13 mouse cellular contexts compared by ENCODE assay signal in the genomic region with DNA sequence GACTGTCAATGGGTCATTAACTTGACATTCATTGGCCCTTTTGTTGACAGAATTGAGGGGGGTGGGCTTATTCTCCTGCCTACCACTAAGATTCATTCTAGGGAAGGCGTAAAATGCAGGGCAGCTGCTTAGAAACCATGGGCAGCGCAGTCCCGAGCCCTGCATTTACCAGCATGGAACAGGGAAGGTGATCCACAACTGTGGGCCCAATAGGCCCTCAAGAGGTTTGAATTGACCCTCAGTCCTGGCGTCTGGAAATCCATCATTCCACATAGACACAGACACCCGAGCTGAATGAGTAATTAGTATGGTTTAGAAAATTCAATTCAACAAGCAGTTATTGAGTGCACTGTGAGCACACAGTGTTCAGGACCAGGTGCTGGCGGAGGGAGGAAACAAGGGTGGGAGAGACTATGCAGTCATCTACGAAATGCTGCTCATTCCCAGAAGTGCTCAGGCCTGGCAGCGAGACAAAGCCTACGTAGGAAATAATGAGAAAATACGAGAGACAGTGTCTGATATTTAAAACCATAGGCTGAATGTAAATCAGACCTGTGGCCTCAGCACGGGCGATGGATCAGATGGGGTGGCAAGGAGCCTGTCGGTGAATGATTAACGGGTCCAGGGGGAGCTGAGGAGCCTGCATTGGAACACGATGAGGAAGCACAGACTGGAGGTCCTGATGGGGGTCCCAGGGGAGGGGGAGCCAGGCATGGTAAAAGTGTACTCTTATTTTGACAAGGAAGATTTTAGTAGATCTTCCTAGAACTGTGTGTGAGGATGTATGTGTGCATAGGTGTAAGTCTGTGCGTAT. TPM values are rescaled to one million over a fixed set of nuclear protein-coding genes. Genes with fewer than 3 reads are reported as not detected.
DNase-seq lines count a peak whose midpoint lies in the region; ATAC-seq and TF ChIP-seq lines count a peak whose summit lies in the region.
"Had no signal": no experiment of that assay in that cellular context is flagged by ENCODE, and none has a peak within 500 bp of the region (broad histone marks: within the 10 kb centered on the region; RNA-seq: fewer than 3 reads in every experiment).

No protein-coding gene starts in this region.

- H3K4me2 ChIP-seq in midbrain, embryonic 14.5 days (ENCODE audit: low read length): no peak overlapping the region
- H3K4me2 ChIP-seq: heart, embryonic 15.5 days; limb, embryonic 12.5 days had no signal

- H3K4me1 ChIP-seq in thymus, adult 2 months (replicated peaks; ENCODE audit: control insufficient read depth, insufficient read depth, low read length): peaks cover 44% of the 10 kb centered on the region
- H3K4me1 ChIP-seq in hindbrain, embryonic 10.5 days (replicated peaks): peaks cover 34% of the 10 kb centered on the region
- H3K4me1 ChIP-seq in midbrain, embryonic 14.5 days (ENCODE audit: control insufficient read depth, insufficient read depth, low read length): peaks cover 28% of the 10 kb centered on the region
- H3K4me1 ChIP-seq: heart, embryonic 15.5 days; stomach, embryonic 15.5 days had no signal

- no peak for TF ChIP-seq CTCF in thymus, adult 2 months (IDR thresholded peaks at IDR 0.05; ENCODE audit: borderline replicate concordance, control insufficient read depth, extremely low read depth, insufficient read depth, low read length, poor library complexity)

- no peaks in the 10 kb centered on the region for H3K9me3 ChIP-seq in hindbrain, embryonic 10.5 days
- no peaks in the 10 kb centered on the region for H3K9me3 ChIP-seq in midbrain, embryonic 14.5 days (ENCODE audit: control insufficient read depth, low read length)
- H3K9me3 ChIP-seq: G1E; heart, embryonic 15.5 days; limb, embryonic 12.5 days; lung, embryonic 15.5 days; stomach, embryonic 15.5 days had no signal

- no peak for TF ChIP-seq POLR2A in thymus, adult 2 months (IDR thresholded peaks at IDR 0.05; ENCODE audit: control insufficient read depth, extremely low read depth, insufficient read depth, low read length, poor library complexity)

- ATAC-seq in midbrain, embryonic 14.5 days (ENCODE audit: low FRiP score, low TSS enrichment): peak; percentile 43; the same call in 1 of the 2 replicates

- peak; percentile 53 for DNase-seq in thymus, postnatal 14 days
- no peak for DNase-seq in thymus, adult 2 months
- peak; percentile 15 for DNase-seq in hindbrain, embryonic 10.5 days (ENCODE audit: low spot score)
- DNase-seq in midbrain, embryonic 14.5 days: peak; percentile 37
- DNase-seq in right cerebral cortex, postnatal 25 days: no peak
- no peak for DNase-seq in left cerebral cortex, postnatal 36 days (ENCODE audit: low spot score in 2 of 2)
- no peak for DNase-seq in adrenal gland, adult 8-10 months
- DNase-seq: right cerebral cortex, adult 18-20 months had no signal

- no peaks in the 10 kb centered on the region for H3K27me3 ChIP-seq in thymus, adult 2 months (ENCODE audit: control insufficient read depth, insufficient read depth, low read length)
- no peaks in the 10 kb centered on the region for H3K27me3 ChIP-seq in hindbrain, embryonic 10.5 days (ENCODE audit: insufficient read depth, poor library complexity, severe bottlenecking)
- no peaks in the 10 kb centered on the region for H3K27me3 ChIP-seq in midbrain, embryonic 14.5 days (ENCODE audit: control insufficient read depth, insufficient read depth, low read length)
- H3K27me3 ChIP-seq: heart, embryonic 15.5 days; limb, embryonic 12.5 days; lung, embryonic 15.5 days; stomach, embryonic 15.5 days had no signal

- no peak overlapping the region for H3K9ac ChIP-seq in midbrain, embryonic 14.5 days (replicated peaks; ENCODE audit: low read length)
- H3K9ac ChIP-seq: heart, embryonic 15.5 days; limb, embryonic 12.5 days; lung, embryonic 15.5 days; stomach, embryonic 15.5 days had no signal

- intact Hi-C loops in left cerebral cortex, postnatal 36 days (cut with DNase I): no loop called here

- no peak overlapping the region for H3K4me3 ChIP-seq in thymus, adult 2 months (ENCODE audit: control insufficient read depth, insufficient read depth, low read length)
- H3K4me3 ChIP-seq in hindbrain, embryonic 10.5 days: no peak overlapping the region
- no peak overlapping the region for H3K4me3 ChIP-seq in midbrain, embryonic 14.5 days (replicated peaks; ENCODE audit: low read depth, low read length)
- H3K4me3 ChIP-seq: heart, embryonic 15.5 days; limb, embryonic 12.5 days; lung, embryonic 15.5 days; stomach, embryonic 15.5 days had no signal

- WGBS in thymus, adult 2 months: 70% methylated on average over 16 of the region's 16 CpGs
- WGBS in hindbrain, embryonic 10.5 days: 60% methylated on average over 16 of the region's 16 CpGs
- WGBS in midbrain, embryonic 14.5 days: 49% methylated on average over 16 of the region's 16 CpGs

- H3K36me3 ChIP-seq in thymus, adult 2 months (ENCODE audit: control insufficient read depth, insufficient read depth, low read length): no peaks in the 10 kb centered on the region
- H3K36me3 ChIP-seq in hindbrain, embryonic 10.5 days: no peaks in the 10 kb centered on the region
- H3K36me3 ChIP-seq in midbrain, embryonic 14.5 days (ENCODE audit: control insufficient read depth, insufficient read depth, low read length): no peaks in the 10 kb centered on the region
- H3K36me3 ChIP-seq: G1E; heart, embryonic 15.5 days; limb, embryonic 12.5 days; lung, embryonic 15.5 days; stomach, embryonic 15.5 days had no signal

- H3K27ac ChIP-seq in thymus, adult 2 months (ENCODE audit: control insufficient read depth, insufficient read depth, low read length): no peak overlapping the region; the same call in 1 of the 2 replicates
- H3K27ac ChIP-seq in hindbrain, embryonic 10.5 days: peak overlapping the region; percentile 46
- H3K27ac ChIP-seq in midbrain, embryonic 14.5 days (replicated peaks; ENCODE audit: low read depth, low read length): peak overlapping the region; percentile 33; the same call in 1 of the 2 replicates
- H3K27ac ChIP-seq: heart, embryonic 15.5 days; limb, embryonic 12.5 days; lung, embryonic 15.5 days; stomach, embryonic 15.5 days had no signal

RNA-seq across cellular contexts. Expression of gene Cd2, which starts 50.5 kb away (rescaled TPM):
- 97.5 and 117 TPM in 2 replicates for polyA plus RNA-seq in thymus, adult 2 months (2012; rRNA removed)
- 0.21 and 0.35 TPM in 2 replicates for polyA plus RNA-seq in hindbrain, embryonic 10.5 days (2016; fragmentation: Nextera tagmentation; extraction: Ambion mirVana)
- not detected in 2 replicates for polyA plus RNA-seq in midbrain, embryonic 14.5 days (2014; fragmentation: Nextera tagmentation; extraction: Ambion mirVana)
- total RNA-seq in left cerebral cortex, postnatal 36 days (2021): not detected
- total RNA-seq in adrenal gland, adult 8-10 months (2022): 1 to 10 TPM in 2 of 4 experiments, under 1 TPM in 2; 0.64 to 1.7 (median 0.99) TPM
- polyA plus RNA-seq: G1E; limb, embryonic 12.5 days had no signal

Comparison
In these comparisons a context has a peak if more than half of its experiments do, and no peak if none do; other contexts are left out.
1. DNase-seq: peak in thymus, postnatal 14 days (single experiment), hindbrain, embryonic 10.5 days (single experiment) and midbrain, embryonic 14.5 days (single experiment); none in thymus, adult 2 months (single experiment), right cerebral cortex, postnatal 25 days (single experiment), left cerebral cortex, postnatal 36 days (0 of 2) and adrenal gland, adult 8-10 months (single experiment).
2. RNA of gene Cd2, which starts 50.5 kb away (polyA plus RNA-seq): 97.5 to 117 TPM in thymus, adult 2 months; 0.21 to 0.35 TPM in hindbrain, embryonic 10.5 days and not detected in midbrain, embryonic 14.5 days; every median in the first group is over 10 times any median in the second.